Mouse (Mus musculus): ENCODE results near the gene Eif2b4.
"Not testable (repeated sequence)": the region's sequence is repeated elsewhere in the genome, so short reads cannot be mapped to it uniquely, and the experiment has no call there.

Gene Eif2b4

DNA sequence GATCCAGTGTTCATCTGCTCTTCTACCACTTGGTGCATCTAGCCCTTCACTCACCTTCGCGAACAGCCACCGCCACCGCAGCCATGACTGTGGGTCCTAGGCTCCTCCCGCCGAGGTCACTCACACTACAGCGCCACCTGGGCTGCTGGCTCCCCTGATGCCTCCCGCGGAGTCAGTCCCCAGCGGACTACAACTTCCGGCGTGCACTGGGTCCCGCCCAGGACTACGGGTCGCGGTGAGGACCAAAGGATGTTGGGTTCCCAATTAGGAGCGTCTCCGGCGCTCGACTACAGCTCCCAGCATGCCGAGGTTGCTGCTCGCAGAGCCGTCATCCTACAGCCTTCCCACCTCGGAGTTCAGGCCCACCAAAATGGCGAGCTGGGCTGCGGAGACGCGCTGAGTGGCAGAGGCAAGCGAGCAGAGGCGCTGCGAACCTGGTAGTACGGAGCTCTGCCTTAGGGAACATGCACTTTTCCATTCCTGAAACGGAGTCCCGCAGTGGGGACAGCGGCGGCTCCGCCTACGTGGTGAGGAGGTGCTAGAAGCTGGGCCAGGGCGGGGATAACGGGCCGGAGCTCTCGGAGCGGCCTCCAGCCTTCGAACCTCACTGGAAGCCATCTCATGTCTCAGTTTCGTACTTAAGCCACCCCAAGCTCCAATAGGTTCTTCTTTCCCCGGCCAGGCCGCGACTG is at the start of gene Eif2b4, which contains the start of gene Snx17:
Eif2b4 (minus strand) TSS at position 492 of the 692 bp plus-strand sequence.
Snx17 (plus strand) TSS at position 289 of the 692 bp plus-strand sequence.
- peak; percentile 99 for DNase-seq (ENCODE audit: low spot score in 2 of 2)

DNA sequence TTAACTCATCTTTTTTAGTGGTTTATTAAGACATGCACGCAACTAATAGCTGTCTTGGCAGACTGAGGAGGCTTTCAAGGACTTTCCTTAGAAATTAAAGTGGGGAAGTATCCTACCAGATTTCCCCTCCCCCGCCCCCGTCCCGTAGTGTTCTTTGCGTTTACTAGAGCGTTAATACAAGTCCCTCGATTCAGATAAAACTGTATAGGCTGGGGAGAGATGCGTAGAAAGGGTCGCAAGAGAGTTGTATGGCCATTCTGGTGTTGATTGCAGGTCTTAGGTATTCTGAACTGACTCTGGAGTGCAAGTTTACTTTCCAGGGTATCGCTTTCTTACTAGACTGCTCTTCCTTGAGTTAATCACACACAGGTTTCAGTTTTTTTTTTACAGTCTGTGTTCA is 49.0 kb upstream of the Eif2b4 start:
- no peak for DNase-seq (ENCODE audit: low spot score in 2 of 2)

DNA sequence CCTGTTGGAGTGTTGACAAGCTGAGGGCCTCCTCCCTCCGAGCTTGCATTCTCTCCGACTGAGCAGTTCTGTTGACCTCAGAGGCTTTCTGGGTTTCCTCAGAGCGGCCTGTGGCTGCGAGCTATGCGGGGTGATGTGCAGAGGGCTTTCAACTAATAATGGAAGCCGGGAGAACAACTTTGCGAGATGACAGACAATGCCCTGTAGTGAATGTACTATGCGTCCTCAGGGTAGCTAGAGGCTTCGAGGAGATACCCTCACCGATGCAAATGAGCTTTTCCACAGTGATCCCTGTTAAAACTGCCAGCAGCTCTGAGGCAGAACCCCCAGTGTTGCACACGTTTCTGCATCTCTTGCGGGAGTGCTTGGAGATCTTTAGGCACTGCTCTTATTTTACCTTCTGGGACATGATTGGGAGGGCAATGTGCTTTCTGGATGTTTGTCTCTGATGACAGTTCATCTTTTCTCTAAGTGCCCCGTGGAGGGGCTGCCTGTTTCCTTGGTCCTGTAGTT is 48.3 kb upstream of the Eif2b4 start:
- DNase-seq (ENCODE audit: low spot score in 2 of 2): no peak

DNA sequence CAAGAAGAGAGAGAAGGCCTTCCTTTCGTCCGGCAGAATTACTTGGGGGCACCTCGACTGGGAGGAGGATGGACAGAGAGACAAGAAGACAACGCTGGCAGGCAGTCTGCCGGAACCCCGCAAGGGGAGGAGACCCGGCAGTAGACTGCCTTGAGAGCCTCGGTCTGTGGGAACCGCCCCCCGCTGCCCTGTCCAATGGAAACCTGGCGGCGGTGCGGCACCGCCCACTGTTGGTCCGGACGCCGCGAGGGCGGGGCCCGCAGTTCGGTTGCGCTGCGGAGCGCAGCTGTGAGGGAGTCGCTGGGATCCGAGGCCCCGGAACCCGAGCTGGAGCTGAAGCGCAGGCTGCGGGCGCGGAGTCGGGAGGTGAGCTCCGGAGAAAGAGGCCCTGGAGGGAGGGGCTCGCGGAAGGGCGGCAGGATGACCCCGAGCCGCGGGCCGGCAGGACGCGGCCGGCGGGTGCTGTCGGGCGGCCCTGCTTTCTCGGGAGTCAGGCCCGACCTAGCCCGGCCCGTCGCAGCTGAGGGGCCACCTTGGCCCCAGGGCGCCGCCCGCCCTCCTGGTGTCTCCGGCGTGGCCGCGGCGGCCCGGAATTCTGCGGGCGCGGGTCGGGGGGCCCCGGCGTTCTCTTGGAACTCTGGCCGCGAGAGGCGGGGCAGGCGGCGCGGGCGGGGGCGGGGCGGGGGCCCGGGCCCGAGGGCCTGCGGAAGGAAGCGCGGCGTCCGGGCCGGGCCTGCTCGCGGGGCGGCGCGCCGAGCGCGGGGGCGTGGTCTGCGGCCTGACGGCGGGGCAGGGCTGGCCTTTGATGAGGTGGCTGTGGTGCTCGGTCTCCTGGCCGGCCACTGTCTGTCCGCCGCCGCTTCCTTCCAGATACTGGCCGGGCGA is 47.6 kb upstream of the Eif2b4 start, which contains the start of the genes Nrbp1 and Gm9970:
Nrbp1 (plus strand) TSS at position 228 of the 885 bp plus-strand sequence.
Gm9970 (minus strand) TSS at position 596 of the 885 bp plus-strand sequence.
- DNase-seq (ENCODE audit: low spot score in 2 of 2): peak; percentile 82 to 93

DNA sequence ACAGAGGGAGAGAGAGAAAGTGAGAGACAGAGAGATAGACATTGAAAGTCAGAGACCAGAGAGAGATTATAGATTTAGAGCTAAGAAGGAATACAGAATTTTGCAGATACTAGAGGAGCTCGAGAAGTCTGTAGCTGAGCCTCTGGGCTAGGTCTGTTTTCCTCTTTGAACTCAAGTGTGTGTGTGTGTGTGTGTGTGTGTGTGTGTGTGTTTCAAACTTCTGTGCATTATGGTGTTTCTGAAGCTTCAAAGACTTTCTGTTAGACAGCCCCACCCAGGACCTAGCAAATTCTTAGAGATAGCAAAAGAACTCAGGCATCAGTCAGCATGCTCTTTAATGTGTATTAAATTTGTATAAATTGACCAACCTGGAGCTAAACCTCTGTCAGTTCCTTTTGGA is 33.4 kb upstream of the Eif2b4 start:
- DNase-seq (ENCODE audit: low spot score in 2 of 2): no peak

DNA sequence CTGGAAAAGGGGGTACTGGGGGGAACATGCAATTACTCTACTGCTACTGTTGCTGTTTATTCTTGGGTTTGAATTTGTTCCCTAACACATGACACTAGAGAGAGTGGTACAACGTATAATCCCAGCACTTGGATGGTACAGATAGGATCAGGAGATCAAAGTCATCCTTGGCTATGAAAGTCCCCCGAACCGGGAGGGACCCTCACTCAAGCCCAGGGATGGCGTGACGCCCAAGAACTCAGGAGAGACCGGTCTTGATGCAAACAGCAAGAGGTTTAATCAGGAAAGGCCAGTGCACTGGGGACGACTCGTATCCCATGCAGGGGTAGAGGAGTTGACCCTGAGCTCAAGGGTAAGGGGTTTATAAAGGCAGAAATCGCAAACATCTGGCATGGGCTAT is 29.5 kb upstream of the Eif2b4 start:
- DNase-seq (ENCODE audit: low spot score in 2 of 2): no peak

DNA sequence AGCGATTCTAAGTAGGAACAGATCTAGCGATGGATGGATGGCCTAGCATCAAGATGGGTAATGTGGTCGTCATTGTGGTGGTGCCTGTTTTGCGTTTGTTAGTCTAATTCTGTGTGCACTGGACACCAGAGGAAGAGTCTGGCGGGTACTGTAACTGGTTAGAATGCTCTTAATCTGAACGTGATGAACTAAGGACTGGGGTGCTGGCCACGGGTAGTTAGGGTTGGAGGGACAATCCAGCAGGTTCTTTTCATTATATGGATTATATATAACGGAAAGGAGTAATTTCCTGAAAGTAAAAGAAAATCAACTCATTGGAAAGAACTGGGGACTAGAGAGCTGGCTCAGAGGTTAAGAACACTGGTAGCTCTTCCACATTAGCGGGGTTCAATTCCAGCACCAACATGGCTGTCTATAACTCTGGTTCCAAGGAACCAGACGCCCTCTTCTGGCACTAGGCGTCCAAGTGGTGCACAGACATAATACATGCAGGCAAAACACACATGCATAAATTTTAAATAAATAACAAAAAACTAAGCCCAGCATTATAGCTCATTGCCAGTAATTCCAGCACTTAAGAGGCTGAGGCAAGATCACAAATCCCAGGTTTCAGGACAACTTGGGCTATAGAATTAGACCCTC is 28.2 kb upstream of the Eif2b4 start:
- no peak for DNase-seq (ENCODE audit: low spot score in 2 of 2)

DNA sequence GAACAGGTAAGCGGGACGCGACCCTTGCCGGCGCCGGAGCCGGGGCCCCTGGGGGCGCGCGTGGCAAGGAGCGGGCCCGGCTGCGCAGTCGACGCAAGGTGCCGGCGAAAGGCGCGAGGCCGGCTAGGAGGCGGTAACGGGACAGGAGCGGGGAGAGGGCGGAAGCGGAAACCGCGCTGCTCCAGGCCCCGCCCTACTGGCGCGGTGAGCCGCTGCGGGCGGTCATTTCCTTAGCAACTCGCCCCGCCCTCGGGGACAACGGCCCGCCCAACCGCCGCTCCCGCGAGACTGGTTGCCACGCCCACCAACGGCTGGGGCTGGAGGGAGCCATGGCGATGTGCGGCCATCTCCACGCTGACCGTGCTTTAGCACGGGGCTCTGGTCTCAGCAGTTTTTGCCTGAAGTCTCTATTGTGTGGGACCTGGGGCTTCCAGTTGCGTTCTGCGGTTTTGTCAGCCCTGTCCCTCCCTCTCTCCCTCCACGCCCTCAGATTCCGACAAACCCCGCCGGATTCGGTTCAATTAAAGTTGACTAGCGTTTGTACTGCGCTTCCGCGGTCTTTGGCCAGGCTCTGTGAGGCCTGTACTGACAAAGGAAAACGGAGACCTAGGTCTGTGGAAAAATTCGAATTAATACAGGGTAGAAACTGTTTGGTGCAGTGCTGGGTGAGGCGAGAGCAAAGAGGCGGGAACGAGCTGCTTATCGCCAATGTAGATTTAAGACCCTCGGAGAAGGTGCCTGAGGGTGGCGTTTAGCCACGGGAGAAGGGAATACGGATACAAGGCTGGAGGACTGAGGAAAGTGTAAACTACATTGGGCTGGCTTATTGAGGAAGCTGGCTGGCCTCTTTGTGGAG is 27.4 kb upstream of the Eif2b4 start, which contains the start of gene Ppm1g:
Ppm1g (minus strand) TSS at position 240 of the 856 bp plus-strand sequence.
- peak; percentile 86 to 92 for DNase-seq (ENCODE audit: low spot score in 2 of 2)

DNA sequence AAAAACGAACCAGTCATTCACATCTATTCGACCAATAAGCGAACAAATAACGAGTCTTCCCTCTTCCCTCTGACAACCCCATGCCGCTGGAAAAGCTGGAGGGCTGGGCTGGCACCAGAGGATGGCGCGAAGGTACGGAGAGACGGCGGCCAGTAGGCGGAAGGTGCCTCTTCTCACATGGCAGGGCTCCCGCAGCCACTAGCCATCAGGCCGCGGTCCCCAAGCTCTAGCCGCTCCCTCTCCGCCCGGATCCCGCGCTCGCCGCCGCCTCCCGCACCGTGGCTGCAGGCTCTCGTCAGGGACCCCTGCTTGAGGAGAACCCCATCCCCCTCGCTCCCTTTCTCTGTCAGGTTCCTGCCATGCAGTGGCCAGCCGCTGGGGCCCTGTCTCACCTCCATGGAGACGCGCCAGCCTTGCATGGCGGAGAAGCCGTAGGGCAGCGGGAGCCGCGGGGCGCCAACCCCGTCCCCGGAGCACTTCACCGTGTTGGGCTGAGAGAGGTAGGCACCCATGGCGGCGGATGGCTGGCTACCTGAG is 26.7 kb upstream of the Eif2b4 start:
- DNase-seq (ENCODE audit: low spot score in 2 of 2): peak in 1 of 2 experiments; percentile 34

DNA sequence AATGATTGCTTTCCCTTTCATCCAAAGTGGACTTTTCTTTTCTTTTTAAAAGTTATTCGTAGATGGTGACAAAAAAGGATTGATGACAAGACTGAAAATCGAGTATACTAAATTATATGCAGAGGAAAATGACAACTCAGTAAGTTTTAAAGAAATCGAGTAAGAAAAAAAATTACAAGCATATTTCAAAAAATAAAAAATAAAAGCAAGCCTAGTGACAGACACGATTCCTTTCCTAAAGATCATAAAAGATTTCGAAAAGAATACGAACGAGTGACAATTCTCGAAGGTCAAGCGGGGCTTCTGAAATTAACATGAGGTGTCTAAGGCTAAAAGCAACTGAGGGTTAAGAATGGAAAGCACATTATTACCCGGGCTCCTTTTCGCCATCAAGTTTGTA is 26.2 kb upstream of the Eif2b4 start:
- no peak for DNase-seq (ENCODE audit: low spot score in 2 of 2)

DNA sequence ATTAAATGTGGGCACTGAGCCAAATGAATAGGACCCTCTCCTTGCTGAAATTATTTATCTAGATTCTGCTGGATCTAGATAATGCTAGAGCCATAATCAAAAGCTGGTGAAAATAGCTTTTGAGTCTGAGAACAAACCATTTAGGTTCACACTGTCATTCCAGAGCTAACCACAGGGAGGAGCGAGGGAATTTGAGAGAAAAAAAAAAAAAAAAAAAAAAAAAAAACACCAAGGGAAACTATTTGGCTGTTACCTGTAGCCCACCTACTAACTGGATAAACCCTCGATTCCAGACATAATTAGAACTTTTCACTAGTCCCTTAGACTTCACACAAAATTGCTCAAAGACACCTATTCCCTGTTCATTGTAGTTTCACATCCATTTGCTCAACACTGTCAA is 25.8 kb upstream of the Eif2b4 start:
- DNase-seq (ENCODE audit: low spot score in 2 of 2): no peak

DNA sequence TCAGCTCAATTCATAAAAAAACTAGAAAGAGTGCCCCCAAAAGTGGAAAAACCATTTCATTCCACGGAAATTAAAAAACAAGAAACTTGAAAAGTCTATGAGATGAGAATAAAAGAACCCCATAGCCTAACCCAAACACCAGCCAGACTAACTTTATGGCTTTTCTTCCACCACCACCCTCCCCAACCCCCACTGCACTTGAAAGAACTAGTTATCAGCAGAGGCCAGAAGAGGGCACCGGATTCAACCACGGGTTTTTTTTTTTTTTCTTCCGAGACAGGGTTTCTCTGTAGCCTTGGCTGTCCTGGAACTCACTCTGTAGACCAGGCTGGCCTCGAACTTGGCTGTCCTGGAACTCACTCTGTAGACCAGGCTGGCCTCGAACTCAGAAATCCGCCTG is 25.1 kb upstream of the Eif2b4 start:
- no peak for DNase-seq (ENCODE audit: low spot score in 2 of 2)

DNA sequence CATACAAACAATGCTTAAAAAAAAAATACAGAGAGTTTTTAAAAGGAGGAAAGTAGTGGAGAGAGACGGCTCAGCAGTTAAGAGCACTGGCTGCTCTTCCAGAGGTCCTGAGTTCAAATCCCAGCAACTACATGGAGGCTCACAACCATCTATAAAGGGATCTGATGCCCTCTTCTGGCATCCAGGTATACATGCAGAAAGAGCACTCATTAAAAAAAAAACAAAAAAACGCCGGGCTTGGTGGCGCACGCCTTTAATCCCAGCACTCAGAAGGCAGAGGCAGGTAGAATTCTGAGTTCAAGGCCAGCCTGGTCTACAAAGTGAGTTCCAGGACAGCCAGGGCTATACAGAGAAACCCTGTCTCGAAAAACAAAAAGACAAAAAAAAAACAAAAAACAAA is 23.3 kb upstream of the Eif2b4 start:
- not testable (repeated sequence) for DNase-seq (ENCODE audit: low spot score in 2 of 2)

DNA sequence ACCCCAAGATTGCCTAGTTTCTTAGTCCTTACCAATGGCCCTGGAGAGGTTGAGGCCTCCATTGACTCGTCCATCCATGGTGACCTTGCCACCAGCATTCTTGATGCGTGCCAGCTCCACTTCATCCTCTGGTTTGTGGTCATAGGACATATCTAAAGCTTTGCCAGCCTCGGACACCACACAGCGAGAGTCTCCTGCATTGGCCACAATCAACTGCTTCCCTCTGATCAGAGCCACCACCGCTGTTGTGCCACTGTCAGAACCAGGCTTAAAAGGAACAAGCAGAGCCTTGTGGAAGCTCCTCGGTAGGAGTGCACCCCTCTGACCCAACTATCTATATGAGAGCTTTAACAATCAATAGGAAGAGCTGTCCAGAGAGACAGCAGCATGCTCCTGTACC is 11.2 kb upstream of the Eif2b4 start:
- DNase-seq (ENCODE audit: low spot score in 2 of 2): no peak

DNA sequence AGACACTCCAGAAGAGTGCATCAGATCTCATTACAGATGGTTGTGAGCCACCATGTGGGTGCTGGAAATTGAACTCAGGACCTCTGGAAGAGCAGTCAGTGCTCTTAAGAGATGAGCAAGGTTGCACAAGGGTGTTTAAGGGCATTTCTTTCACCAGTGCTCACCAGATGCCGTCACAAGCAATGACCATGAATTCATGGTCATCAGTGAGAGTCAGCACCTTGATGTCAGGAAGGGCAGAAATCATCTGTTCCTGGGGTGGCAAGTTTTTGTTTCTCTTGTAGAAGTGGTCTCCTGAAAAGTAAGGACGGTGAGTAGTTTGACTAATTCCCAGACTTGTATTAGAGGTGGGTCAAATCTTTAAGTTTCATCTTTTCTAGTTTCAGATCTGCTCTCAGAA is 10.6 kb upstream of the Eif2b4 start:
- DNase-seq (ENCODE audit: low spot score in 2 of 2): no peak

DNA sequence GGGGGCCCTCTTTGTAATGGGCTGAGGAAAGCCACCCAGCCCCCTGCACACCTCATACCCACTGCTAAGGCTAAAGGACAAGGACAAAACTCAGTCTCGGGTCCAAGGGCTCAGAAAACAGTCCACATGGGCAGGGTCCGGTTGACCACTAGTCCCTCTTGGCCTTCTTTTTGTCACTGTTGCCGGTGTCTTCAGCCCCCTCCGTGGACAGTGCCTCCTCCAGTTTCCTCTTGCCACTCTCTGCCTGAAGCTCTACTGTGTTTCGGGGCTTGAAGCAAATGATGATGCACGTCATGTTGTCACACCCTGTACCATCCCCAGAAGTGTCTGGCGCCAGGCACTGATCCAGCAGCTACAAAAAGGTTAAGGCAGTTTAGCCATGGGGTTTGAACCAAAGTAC is 9.7 kb upstream of the Eif2b4 start:
- DNase-seq (ENCODE audit: low spot score in 2 of 2): no peak

DNA sequence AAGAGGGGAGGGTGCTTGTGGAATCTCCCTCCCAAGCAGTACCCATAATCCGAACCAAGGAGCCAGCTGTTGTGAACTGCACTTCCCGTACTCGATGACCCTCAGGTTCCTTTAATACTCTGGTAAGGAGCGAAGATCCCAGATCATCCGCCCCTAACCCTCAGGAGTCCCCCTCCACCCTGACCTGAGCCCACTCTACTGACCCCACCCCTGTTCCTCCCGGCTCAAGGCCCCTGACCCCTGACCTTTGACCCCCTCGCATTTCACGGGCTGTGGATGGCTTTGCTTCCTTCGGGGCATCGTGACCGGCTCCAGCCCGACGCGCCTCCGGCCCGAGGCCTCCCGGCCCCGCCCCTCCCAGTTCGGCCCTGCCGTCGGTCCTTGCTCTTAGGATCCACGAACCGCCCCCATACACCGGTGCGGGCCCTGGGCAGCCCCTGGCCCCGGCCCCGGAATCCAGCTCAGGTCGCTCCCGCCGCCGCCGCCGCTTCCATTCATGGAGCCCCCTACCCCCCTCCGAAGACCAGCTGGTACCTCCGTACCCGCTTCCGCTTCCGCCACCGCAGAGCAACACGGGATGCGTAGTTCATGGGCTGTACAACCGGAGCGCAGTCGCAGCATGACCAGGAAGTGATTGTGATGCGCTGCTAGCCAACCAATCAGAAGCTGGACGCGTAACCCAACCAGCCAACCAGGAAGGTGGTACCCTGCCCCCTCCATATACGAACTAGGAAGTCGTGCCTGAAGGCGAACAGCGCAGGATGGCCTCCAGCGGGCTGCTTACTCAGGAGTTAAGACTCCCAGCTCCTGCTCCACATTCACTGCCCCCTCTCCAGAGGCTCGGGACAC is 8.7 kb upstream of the Eif2b4 start, which contains the start of gene Zfp513:
Zfp513 (minus strand) TSS at position 562 of the 849 bp plus-strand sequence.
- DNase-seq (ENCODE audit: low spot score in 2 of 2): peak; percentile 91 to 94

DNA sequence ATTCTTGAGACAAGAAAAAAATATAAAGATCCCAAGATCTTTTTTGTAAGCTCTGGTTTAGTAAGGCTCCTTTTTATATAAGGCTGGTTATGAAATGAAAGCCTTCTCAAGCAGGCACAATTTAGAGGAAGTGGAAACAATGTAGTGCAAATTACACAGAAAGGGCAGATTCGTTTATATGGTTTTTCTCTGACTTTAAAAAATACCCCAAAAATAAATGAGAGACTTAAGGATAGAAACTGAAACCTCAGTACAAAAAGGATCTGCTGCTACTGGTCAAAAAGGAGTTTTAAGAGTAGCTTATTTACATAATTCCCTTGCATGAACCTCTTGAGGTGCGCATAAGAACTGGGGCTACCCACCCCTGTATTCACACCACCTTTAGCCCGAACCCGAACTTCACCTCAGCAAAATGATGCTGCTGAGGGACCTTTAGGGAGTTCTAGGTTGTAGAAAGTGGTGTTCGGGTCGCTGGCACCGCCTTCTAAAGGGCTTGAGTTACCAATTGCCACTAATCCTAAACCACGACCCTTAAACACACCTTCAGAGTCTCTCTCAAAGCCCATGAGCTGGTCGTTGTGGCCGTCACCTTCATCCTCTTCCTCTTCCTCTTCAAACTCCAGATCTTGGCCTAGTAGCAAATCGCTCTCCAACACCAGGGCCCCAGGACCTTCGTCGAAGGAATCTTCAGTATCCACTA is 8.0 kb upstream of the Eif2b4 start:
- no peak for DNase-seq (ENCODE audit: low spot score in 2 of 2)

DNA sequence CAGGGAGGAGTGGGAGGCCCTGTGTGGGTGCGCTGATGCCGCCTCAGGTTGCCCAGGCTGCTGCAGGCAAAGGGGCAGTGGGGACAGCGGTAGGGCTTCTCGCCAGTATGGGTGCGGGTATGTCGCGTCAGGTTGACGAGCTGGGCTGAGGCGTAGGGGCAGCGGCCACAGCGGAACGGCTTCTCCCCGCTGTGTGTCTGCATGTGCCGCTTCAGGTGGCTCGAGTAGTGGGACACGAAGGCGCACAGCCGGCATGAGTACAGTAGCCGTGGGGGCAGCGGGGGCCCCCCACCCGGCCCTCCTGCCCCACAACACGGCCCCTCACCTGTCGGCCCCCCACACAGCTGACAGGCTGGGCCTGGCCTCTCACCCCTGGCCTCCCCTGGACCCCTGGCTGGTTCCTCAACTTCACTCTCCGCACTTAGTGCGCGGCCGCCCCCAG is 7.1 kb upstream of the Eif2b4 start:
- DNase-seq (ENCODE audit: low spot score in 2 of 2): no peak
